Mouse (Mus musculus): Measurements from ENCODE around the gene Gm128.

Gm128 gene

DNA sequence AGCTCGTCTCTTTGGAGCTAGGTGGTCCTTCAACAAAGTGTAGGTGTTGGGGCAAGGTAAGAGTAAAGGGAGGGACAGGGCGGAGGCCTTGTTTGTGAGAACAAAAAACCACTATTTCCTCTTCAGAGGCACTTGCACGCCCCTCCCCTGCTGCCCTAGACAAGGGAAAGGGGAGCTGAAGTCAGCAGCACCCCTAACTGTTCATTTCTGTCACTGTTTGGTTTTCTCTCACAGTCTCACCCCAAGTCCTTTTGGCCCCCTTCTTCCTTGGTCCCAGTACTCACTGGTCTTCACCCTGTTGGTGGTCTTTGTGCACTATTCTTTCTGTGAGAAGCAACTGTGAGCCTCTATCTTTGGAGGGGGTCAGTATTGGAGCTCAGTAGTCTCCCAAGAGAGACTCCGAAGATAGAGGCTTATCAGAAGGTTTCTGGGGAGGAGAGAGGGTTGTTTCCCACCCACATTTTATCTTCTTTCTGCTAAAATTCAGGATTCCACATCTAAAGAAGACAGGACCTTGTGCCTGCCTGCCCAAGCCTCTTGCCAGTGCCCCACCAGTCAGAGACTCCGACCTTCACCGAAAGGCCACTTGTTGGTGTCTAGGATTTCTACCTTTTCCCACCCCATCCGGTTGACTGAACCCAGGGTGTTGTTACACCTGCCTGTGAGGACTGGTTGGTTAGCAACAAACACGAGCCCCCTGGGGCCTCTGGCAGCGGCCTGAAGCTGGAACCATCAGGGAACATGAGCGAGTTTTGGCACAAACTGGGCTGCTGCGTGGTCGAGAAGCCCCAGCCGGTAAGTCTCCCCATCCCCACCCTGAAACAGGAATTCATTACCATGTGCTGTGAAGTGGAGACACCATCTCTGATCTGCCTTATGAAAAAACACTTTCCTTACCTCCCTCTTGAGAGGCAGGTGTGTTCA is 9.8 kb downstream of the Gm128 start, which contains the start of gene Mllt11:
Gene Mllt11, minus strand, starts transcription at position 874 of the 924 bp plus-strand sequence.
- CTCF ChIA-PET, result interaction anchor here (0.8 to 1.1 kb wide), 2 partner anchors 14 to 21 kb away, joined by 3 to 4 read pairs; partner anchors contain the start of gene Gabpb2

DNA sequence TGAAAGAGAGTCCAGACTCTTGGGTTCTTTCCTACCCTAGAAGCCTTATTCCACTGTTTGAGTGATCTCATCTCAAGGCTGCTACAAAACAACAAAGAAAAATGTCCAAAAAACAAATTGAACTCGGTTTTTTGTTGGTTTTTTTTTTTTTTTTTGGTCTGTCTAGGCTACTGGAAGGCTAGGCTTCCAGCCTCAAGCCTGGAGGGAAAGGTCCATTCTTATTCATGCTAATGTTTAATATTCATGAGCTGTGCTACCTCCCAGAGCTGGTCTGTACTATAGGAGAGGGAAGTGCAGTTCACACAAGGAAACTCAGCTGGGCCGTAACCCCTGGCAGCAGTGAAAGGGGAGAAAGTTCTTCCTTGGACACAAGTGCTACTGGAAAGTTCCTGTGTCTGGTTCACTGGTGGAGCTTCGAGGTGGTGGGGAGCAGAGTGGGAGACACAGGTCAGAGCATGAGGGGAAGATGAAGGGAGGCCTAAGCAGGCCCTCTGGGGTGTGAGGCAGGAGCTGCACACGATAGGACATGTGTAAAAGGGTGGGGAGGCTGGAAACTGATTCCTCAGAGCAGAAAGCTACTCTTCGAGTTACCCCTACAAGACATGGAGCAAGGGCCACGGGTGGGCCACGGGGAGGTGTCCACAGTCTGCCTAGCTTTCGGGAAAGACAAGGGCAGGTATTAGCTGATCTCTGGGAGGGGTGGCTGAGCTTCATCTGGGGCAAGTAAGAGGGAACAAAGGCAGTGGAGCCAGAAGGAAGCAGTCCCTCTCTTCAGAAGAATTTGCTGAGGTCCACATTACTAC is 10.7 kb downstream of the Gm128 start:
- CTCF ChIA-PET, result interaction anchor here (0.6 to 1.1 kb wide), 3 partner anchors 11 to 20 kb away, joined by 3 to 12 read pairs (median 4); partner anchors contain the start of gene Gabpb2

DNA sequence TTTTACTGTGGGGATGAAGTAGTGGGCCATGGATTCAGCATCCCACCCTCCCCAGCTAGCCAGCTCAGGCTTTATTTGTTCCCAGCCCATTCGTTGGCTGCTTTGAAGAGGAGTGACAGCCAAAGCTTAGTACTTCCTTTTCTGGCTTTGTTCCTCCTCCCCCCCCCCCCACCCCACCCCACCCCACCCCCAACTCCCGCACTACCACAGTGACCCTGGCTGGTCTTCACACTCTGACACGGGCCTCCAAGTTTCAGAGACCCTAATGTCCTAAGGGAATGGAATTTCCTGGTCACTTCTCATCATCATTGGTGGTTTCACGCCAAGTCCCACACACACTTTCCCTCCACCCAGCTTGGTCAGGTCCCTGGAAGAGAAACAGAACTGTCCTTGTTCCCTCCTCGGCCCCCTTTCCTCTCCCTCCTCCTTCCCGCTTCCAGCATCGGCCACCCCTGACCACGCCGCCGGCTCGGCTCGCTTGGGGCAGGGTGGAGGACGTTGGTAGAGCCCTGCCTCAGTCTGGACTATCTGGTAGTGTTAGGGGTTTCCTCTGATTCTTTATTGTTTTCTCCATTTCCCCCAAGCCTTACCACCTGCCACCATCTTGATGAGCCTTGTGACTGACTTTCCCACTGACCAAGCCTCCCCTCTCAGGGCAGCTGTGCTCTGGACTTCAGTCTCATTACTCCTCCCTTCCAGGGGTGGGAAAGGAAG is 11.5 kb downstream of the Gm128 start:
- CTCF ChIA-PET, result no interaction called here

DNA sequence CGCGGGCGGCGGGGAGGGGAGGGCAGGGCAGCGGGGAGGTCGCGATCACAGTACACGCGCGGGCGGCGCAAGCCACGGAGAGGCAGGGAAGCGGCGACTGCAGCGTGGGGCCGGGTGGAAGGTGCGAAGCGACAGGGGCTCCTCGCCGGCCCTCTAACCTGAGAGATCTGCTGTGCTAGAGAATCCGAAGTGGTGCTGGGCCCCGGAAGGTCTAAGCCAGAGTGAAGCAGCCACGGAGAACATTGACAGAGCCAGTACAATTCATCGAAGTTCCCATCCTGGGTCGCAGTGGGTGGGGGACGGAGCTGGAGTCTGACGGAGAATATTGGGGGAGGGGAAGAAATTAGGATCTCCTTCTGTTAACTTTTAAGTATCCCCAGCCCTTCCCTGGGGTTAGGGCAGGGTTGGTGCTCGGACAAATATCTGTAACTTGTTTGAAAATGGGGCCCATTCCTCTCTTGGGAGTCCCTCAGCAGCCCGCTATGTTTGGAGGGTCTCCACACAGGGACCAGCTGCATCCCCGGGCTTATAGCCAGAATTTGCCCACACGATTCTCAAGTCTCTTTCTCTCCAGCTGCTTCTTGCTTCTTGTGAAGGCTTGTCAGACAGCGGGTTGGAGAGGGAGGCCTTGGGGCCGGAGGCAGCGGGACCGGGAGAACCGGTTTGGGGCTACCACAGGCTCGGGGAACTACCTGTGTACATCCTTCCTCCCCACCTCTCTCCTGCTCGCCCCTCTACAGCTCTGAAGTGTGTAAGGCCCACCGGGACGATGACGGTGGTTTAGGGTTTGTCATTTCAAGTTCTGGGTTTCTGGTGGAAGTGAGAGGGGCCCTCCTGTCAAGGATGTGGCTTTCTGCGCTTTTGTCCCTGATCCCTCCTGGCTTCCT is 12.3 kb downstream of the Gm128 start:
- CTCF ChIA-PET, result no interaction called here

DNA sequence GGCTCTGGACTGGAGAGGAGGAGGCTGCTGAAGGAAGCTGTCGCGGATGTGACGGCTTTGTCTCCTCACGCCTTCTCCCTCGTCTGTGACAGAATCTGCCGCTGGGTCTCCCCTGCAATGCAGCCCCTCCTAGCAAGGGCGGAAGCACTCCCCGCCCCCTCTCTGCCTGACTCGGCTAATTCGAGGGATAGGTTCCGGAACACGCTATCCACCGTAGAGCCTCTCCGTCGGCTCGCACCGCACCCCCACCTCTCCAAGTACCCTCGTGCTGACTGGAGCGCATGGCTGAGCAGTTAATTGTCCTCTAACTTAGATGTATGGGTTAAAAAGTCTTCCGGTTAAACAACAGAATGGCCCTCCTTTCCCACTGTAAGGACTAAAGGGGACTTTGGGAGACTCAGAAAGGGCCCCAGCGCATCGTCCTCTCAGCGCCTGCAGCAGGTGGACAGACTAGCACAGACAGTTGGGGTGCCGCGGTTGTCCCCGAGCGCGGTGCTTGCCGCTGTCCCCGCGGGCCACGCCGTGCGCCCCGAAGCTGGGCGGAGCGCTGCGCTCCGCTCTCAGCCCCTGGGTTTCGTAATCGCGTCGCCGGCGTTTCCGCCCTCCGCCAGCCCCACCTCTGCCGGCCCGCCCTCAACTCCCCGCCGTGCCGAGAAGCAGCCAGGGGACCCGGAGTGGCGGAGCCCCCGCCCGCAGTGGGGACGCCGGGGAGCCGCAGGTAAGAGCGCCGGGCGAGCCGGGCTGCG is 13.1 kb downstream of the Gm128 start, which contains the start of gene Cdc42se1:
Gene Cdc42se1, plus strand, starts transcription at position 585 of the 746 bp plus-strand sequence.
- CTCF ChIA-PET, result interaction anchor here (2.2 kb wide), 1 partner anchor 11 kb away, joined by 6 read pairs; the partner anchor contains the start of gene Gabpb2

DNA sequence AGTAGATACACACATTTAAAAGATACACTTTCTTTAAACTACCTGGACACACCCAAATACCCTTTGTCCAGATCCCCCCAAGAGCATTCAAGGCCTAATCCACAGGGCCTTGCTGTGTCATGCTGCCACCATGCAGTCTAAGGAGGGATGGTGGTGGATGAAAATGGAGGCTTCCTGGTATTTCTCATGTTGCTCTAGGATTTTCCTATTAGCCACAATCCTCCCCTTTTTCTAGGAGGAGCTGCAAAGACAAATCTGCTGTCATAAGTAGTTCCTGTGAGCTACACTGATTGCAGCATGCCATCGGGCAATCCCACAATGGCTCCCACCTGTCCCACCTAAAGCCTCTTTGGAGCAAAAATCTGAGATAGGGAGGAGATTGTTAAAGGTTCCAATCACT is 14.2 kb downstream of the Gm128 start:
- CTCF ChIA-PET, result interaction anchor here (2.2 kb wide), 1 partner anchor 9 kb away, joined by 6 read pairs; the partner anchor contains the start of gene Gabpb2

DNA sequence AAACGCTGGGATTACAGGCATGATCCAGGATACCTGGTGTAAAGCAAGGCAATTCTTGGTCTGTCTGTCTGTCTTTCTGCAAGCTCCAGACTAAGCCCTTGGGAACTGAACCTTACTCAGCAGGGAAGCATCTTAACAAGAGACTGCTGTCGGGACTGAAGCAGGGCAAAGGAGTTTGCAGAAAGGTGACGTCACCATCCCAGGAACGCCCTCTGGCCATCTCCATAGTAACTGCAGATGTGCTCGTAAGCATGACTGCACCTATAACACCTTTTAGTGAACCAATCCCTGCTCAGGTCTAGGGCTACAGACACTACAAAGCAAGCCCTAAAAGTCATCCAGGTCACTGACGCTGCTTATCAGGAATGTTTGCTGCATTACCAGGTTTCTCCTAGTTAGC is 17.1 kb downstream of the Gm128 start:
- CTCF ChIA-PET, result no interaction called here

DNA sequence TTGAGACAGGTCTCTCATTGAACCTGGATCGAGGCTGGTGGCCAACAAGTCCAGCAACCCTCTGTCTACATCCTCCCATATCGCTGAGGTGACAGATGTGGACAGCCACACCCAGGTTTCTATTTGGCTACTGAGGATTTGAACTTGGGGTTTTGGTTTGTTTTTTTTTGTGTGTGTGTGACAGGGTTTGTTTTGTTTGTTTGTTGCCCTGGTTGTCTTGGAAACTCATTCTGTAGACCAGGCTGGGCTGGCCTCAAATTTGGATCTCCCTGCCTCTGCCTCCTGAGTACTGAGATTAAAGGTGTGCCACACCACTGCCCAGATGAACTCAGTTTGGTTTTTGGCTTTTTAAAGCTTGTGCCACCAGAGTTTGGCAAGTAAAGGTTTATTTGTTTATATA is 18.4 kb downstream of the Gm128 start:
- CTCF ChIA-PET, result interaction anchor here (0.6 kb wide), 2 partner anchors 16 to 31 kb away, joined by 3 to 9 read pairs; no protein-coding TSS in a partner anchor

DNA sequence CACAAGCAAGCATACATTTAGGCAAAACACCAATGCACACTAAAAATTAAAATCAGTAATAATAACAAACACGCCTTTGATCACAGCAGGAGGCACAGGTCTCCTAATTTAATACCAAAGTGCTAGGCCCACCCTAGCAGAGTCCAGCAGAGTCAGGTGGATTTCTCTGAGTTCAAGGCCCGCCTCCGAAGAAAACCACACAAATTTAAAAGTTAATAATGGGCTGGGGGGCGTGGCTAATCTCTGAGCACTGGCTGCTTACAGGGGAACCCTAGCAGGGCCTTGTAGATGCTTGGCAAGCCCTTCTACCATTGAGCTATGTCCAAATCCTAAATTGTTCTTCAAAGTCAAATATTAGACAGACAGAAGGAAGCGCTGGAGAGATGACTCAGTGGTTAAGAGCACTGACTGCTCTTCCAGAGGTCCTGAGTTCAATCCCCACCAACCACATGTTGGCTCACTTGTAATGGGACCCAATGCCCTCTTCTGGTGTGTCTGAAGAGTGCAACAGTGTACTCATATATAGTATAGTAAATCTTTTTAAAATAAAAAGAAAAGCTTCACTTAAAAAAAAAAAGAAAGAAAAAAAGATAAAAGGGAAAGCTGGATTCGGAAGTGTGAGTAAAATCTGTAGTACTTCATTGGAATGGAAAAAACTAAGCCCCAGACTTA is 22.8 kb downstream of the Gm128 start:
- CTCF ChIA-PET, result interaction anchor here (0.5 to 1.7 kb wide), 3 partner anchors 9 to 122 kb away, joined by 5 to 12 read pairs (median 6); no protein-coding TSS in a partner anchor

DNA sequence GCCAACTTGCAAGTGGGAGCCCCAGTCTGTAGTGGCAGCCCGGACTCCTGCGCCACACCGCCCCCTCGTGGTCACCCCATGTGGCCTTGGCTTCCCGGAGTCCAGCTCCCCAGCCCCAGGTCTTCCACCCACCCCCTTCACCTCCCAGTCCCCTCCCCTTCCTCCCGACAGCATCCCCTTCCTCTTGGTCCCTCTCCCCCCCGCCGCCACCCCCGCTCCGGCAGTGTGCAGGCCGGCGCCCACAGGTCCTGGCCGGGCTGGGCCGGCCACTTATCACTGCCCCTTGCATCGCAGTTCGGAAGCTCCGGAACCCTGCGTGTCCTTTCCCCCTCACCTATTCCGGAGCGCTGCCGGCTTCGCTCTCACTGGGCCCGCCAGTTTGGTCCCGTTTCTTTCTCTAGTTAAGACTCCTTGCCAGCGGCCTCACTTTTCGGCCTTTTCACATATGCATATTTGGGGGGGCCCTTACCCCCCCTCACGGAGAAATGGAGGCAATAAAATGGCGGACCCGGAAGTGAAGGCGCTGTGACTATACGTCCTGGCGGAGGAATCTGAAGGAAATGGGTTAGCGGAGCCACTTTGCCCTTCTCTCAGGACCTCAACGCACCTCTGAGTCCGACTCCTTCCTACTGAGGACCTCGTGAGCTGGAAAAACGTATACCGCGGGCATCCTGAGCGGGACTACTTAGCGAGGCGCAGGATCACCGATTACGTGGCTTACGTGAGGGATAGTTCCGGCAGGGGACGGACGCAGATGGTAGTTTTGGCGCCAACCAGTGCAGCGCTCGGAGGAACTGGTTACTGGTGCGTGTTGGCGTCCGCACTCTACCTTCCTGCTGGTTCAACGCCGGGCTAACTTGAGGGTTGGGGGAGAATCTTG is 23.9 kb downstream of the Gm128 start, which contains the start of gene Gabpb2:
Gene Gabpb2, minus strand, starts transcription at position 662 of the 880 bp plus-strand sequence.
- CTCF ChIA-PET, result interaction anchor here (0.6 to 1.8 kb wide), 3 partner anchors 10 to 384 kb away, joined by 4 to 11 read pairs (median 6); no protein-coding TSS in a partner anchor

DNA sequence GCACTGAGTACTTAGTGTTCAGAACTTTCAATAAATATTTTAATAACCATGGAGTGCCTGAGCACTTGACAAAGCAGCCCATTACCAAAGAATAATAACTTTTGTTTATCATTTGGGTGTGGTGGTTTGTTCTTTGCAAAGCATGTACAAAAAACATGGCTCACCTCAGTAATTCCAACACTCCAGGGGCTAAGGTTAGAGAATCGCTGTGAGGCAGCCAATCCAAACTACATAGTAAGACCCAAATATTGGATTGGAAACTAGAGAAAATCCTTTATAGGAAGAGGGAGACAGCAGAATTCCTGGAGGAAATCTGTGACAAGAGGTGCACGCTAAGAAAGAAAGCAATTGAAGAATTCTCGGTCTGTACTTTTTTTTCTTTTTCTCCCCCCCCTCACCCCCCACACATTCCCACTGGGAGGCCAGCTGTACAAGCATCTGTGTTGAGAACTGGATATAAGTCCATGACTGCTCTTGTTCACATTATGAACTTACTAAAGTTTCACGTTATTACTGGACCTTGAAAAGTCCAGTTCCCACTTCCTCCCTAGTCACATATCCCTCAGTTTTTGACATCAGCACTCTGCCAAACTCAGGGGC is 24.6 kb downstream of the Gm128 start:
- CTCF ChIA-PET, result interaction anchor here (0.6 to 1.8 kb wide), 3 partner anchors 11 to 383 kb away, joined by 4 to 11 read pairs (median 6); no protein-coding TSS in a partner anchor

DNA sequence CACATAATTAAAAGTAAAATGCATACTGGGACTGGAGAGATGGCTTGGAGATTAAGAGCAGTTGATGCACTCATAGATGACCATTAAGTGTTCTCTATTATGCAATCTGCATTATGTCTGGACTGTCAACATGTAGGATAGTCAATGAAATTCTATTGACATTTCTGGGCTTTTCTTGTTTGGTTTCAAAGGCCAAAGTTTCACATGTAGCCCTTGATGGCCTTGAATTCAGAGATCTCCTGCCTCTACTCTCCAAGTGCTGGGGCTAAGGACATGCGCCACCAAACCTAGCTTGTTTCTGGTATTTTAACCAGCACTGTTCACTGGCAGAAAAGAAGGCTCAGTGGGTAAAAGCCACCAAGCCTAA is 27.8 kb downstream of the Gm128 start:
- CTCF ChIA-PET, result interaction anchor here (0.8 kb wide), 1 partner anchor 20 kb away, joined by 8 read pairs; no protein-coding TSS in a partner anchor

DNA sequence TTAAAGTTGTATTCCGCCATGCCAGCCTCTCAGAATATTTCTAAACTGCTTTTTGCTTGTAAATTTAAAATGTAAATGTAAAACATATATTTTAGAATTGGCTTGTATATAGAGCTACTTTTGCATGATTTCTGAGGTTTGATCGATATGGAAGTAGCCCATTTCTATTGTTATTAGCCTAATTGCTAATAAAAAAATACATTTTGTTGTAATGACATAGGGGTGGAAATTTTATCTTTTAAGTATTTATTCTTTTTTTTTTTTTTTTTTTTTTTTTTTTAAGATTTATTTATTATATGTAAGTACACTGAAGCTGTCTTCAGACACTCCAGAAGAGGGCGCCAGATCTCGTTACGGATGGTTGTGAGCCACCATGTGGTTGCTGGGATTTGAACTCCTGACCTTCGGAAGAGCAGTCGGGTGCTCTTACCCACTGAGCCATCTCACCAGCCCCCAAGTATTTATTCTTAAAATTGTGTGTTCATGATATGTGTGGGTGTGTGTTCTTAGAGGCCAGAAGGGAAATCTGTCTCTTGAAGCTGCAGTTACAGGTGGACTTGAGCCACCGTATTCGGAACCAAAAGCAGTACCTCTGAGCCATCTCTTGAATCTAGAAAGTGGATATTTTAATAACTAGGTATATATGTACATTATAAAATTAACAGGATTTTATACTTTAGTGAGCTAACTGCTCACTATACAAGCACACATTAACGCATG is 28.3 kb downstream of the Gm128 start:
- CTCF ChIA-PET, result interaction anchor here (0.7 to 0.8 kb wide), 3 partner anchors 19 to 49 kb away, joined by 8 to 10 read pairs (median 9); no protein-coding TSS in a partner anchor

DNA sequence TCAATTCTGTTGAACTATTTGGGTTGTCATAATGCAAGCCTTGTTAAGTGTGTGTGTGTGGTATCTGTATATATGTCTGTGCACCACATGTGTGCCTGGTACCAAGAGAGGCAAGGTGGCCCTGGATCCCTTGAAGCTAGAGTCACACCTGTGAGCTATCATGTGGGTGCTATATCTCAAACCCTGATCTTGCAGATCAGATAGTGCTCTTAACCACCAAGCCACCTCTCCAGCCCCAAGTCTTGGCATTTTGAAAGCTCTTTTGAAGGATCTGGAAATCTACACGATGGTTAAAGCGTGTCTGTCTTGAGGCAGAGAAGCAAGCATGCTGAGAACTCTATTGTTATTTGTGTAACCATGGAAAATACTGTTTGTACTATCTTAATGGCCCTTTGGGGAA is 30.8 kb downstream of the Gm128 start:
- CTCF ChIA-PET, result interaction anchor here (1.5 kb wide), 1 partner anchor 21 kb away, joined by 3 read pairs; no protein-coding TSS in a partner anchor

DNA sequence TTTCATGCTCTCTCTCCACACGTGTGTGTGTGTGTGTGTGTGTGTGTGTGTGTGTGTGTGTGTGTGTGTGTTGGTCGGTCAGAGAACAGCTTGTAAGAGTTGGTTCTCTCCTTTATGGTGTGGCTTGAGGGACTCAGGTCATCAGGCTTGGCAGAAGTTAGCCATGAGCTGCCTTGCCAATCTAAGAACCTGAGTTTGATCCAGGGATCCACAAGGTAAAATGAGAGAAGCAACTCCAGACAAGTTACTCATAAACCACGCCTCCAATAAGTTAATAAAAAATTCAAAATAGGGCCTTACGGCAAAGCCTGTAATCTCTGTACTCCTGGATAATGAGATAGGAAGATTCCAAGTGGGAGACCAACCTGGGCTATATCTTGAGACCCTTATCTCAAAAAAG is 33.1 kb downstream of the Gm128 start:
- CTCF ChIA-PET, result no interaction called here

DNA sequence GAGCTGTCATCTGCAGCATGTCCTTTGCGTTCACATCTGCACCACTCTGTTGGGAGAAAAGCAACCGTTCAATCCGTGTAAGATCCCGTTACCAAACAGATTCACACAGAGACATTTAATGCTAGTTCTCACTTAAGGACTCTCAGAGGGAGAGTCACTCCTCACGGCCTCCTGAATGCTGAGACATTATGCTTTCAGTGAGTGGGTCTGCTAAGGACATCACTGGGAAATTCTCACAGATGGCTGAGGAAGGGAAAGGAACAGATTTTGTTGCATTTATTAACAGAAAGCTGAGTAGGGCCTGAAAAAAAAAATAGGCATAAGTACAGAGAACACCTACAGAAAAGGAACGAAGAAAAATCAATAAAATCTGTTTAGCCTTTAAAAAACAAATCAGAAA is 37.5 kb downstream of the Gm128 start:
- CTCF ChIA-PET, result no interaction called here
